Mouse (Mus musculus): ENCODE measurements around the gene Csrp2. TPM values are rescaled to one million over a fixed set of nuclear protein-coding genes. Genes with fewer than 3 reads are reported as not detected.
A peak's percentile ranks its signal among the peaks of the same experiment; 100 is the strongest.

Csrp2 gene
- total RNA-seq, 1 experiment = 252 TPM

- Histone ChIP-seq H3K4me3 (ENCODE audit: insufficient read depth in 1 of 2, low read depth in 1 of 2, low read length in 2 of 2, poor library complexity in 1 of 2, severe bottlenecking in 1 of 2) (no peak overlapping the region), H3K27ac (ENCODE audit: insufficient read depth, low read depth, low read length, poor library complexity, severe bottlenecking) (no peak overlapping the region), H3K9ac (ENCODE audit: insufficient read depth, low read depth, low read length, poor library complexity, severe bottlenecking) (no peak overlapping the region), H3K9me3 (ENCODE audit: control insufficient read depth, insufficient read depth, low read depth, low read length) (0 out of 2 replicates have a peak, but pooled peaks cover 2% of the 10 kb centered on the region), H3K36me3 (ENCODE audit: control insufficient read depth, insufficient read depth, low read length, poor library complexity, severe bottlenecking) (peaks cover 3% of the 10 kb centered on the region; the same call in 1 of the 2 replicates), H3K4me1 (ENCODE audit: control insufficient read depth in 2 of 2, insufficient read depth in 2 of 2, low read length in 2 of 2, poor library complexity in 1 of 2) (peaks cover 11 to 12% of the 10 kb centered on the region in 2 experiments)
- in situ Hi-C loops (cut with MboI; ENCODE audit: low sequenced_read_pairs in 2 of 2, unreplicated experiment in 2 of 2) = no loop called here
- no peak for DNase-seq (ENCODE audit: low read depth, low spot score)
- TF ChIP-seq CHD2 (IDR thresholded peaks at IDR 0.05; ENCODE audit: low read depth, low read length) (no peak), ZNF384 (IDR thresholded peaks at IDR 0.05; ENCODE audit: low read depth, low read length) (no peak), ZC3H11A (IDR thresholded peaks at IDR 0.05; ENCODE audit: borderline replicate concordance, low read depth, low read length) (no peak), MAFK (IDR thresholded peaks at IDR 0.05; ENCODE audit: insufficient read depth, low read depth, low read length) (no peak), HCFC1 (IDR thresholded peaks at IDR 0.05; ENCODE audit: borderline replicate concordance, insufficient read depth, low read length) (no peak)
Measured at GRCm38 (mm10) chr10:110922612-110923011, 3.0 kb downstream of the Csrp2 start.

- Histone ChIP-seq H3K9me3 (ENCODE audit: control insufficient read depth, insufficient read depth, low read depth, low read length) (no peaks in the 10 kb centered on the region), H3K27ac (ENCODE audit: insufficient read depth, low read depth, low read length, poor library complexity, severe bottlenecking) (no peak overlapping the region), H3K4me1 (ENCODE audit: control insufficient read depth in 2 of 2, insufficient read depth in 2 of 2, low read length in 2 of 2, poor library complexity in 1 of 2) (peaks cover 14 to 21% of the 10 kb centered on the region in 2 experiments), H3K36me3 (ENCODE audit: control insufficient read depth, insufficient read depth, low read length, poor library complexity, severe bottlenecking) (peaks cover 3% of the 10 kb centered on the region; the same call in 1 of the 2 replicates), H3K9ac (ENCODE audit: insufficient read depth, low read depth, low read length, poor library complexity, severe bottlenecking) (no peak overlapping the region; the same call in 1 of the 2 replicates), H3K4me3 (ENCODE audit: insufficient read depth in 1 of 2, low read depth in 1 of 2, low read length in 2 of 2, poor library complexity in 1 of 2, severe bottlenecking in 1 of 2) (no peak overlapping the region)
- no peak for DNase-seq (ENCODE audit: low read depth, low spot score)
- TF ChIP-seq HCFC1 (IDR thresholded peaks at IDR 0.05; ENCODE audit: borderline replicate concordance, insufficient read depth, low read length) (no peak), ZNF384 (IDR thresholded peaks at IDR 0.05; ENCODE audit: low read depth, low read length) (no peak), CHD2 (IDR thresholded peaks at IDR 0.05; ENCODE audit: low read depth, low read length) (no peak), MAFK (IDR thresholded peaks at IDR 0.05; ENCODE audit: insufficient read depth, low read depth, low read length) (no peak), ZC3H11A (IDR thresholded peaks at IDR 0.05; ENCODE audit: borderline replicate concordance, low read depth, low read length) (no peak)
- in situ Hi-C loops (cut with MboI; ENCODE audit: low sequenced_read_pairs in 2 of 2, unreplicated experiment in 2 of 2) = no loop called here
Measured at GRCm38 (mm10) chr10:110927491-110927890, 7.9 kb downstream of the Csrp2 start.

GRCm38 (mm10) chr10:110929756-110930155 is 10.2 kb downstream of the Csrp2 start:
- H3K4me1 ChIP-seq (ENCODE audit: control insufficient read depth in 2 of 2, insufficient read depth in 2 of 2, low read length in 2 of 2, poor library complexity in 1 of 2) = peaks cover 18 to 21% of the 10 kb centered on the region in 2 experiments
- no peak for DNase-seq (ENCODE audit: low read depth, low spot score)

GRCm38 (mm10) chr10:110931161-110931912 is 11.7 kb downstream of the Csrp2 start:
- H3K4me3 ChIP-seq (ENCODE audit: insufficient read depth in 1 of 2, low read depth in 1 of 2, low read length in 2 of 2, poor library complexity in 1 of 2, severe bottlenecking in 1 of 2) = peak overlapping the region; percentile 43 to 45
- TF ChIP-seq CHD2 (IDR thresholded peaks at IDR 0.05; ENCODE audit: low read depth, low read length) (peak; percentile 38; the same call in 1 of the 2 replicates), ZNF384 (IDR thresholded peaks at IDR 0.05; ENCODE audit: low read depth, low read length) (no peak)
- H3K36me3 ChIP-seq (ENCODE audit: control insufficient read depth, insufficient read depth, low read length, poor library complexity, severe bottlenecking) = peaks cover 10% of the 10 kb centered on the region
- DNase-seq (ENCODE audit: low read depth, low spot score) = no peak
- H3K9ac ChIP-seq (ENCODE audit: insufficient read depth, low read depth, low read length, poor library complexity, severe bottlenecking) = peak overlapping the region; percentile 37
- H3K27ac ChIP-seq (ENCODE audit: insufficient read depth, low read depth, low read length, poor library complexity, severe bottlenecking) = peak overlapping the region; percentile 73
- H3K4me1 ChIP-seq (ENCODE audit: control insufficient read depth in 2 of 2, insufficient read depth in 2 of 2, low read length in 2 of 2, poor library complexity in 1 of 2) = peaks cover 15 to 18% of the 10 kb centered on the region in 2 experiments
- no peaks in the 10 kb centered on the region for H3K9me3 ChIP-seq (ENCODE audit: control insufficient read depth, insufficient read depth, low read depth, low read length)
- in situ Hi-C loops (cut with MboI; ENCODE audit: low sequenced_read_pairs in 2 of 2, unreplicated experiment in 2 of 2) = loop anchor here in 1 of 2 experiments (10.0 kb wide), 1 partner anchor 127 kb away; no protein-coding TSS in a partner anchor

More at GRCm38 (mm10) chr10:110929756-110930155, 10.2 kb downstream of the Csrp2 start:
- Histone ChIP-seq H3K27ac (ENCODE audit: insufficient read depth, low read depth, low read length, poor library complexity, severe bottlenecking) (no peak overlapping the region), H3K9me3 (ENCODE audit: control insufficient read depth, insufficient read depth, low read depth, low read length) (no peaks in the 10 kb centered on the region), H3K4me3 (ENCODE audit: insufficient read depth in 1 of 2, low read depth in 1 of 2, low read length in 2 of 2, poor library complexity in 1 of 2, severe bottlenecking in 1 of 2) (no peak overlapping the region), H3K36me3 (ENCODE audit: control insufficient read depth, insufficient read depth, low read length, poor library complexity, severe bottlenecking) (peaks cover 1% of the 10 kb centered on the region), H3K9ac (ENCODE audit: insufficient read depth, low read depth, low read length, poor library complexity, severe bottlenecking) (no peak overlapping the region)
- TF ChIP-seq ZC3H11A (IDR thresholded peaks at IDR 0.05; ENCODE audit: borderline replicate concordance, low read depth, low read length) = no peak
- no peak for TF ChIP-seq CHD2 (IDR thresholded peaks at IDR 0.05; ENCODE audit: low read depth, low read length)
- no peak for TF ChIP-seq HCFC1 (IDR thresholded peaks at IDR 0.05; ENCODE audit: borderline replicate concordance, insufficient read depth, low read length)
- no peak for TF ChIP-seq ZNF384 (IDR thresholded peaks at IDR 0.05; ENCODE audit: low read depth, low read length)
- no peak for TF ChIP-seq MAFK (IDR thresholded peaks at IDR 0.05; ENCODE audit: insufficient read depth, low read depth, low read length)
- in situ Hi-C loops (cut with MboI; ENCODE audit: low sequenced_read_pairs in 2 of 2, unreplicated experiment in 2 of 2) = loop anchor here in 1 of 2 experiments (10.0 kb wide), 1 partner anchor 125 kb away; no protein-coding TSS in a partner anchor
